Mouse (Mus musculus) embryo, embryonic 10 days (tissue): ENCODE results near the gene Prkag2.

Experiments
- DNase-seq: peaks from one replicate; pipeline ENCODE4 v3.0.0-alpha.2; 2015; ENCODE audit warnings: low spot score

The Prkag2 gene

GRCm38 (mm10) chr5:25046762-25047161 is 53.7 kb downstream of the Prkag2 start:
- DNase-seq: no peak

GRCm38 (mm10) chr5:25044007-25044406 is 56.4 kb downstream of the Prkag2 start:
- DNase-seq: no peak

GRCm38 (mm10) chr5:25041947-25042346 is 58.5 kb downstream of the Prkag2 start:
- no peak for DNase-seq

GRCm38 (mm10) chr5:25041307-25041706 is 59.1 kb downstream of the Prkag2 start:
- DNase-seq: peak; percentile 30

- no peak for DNase-seq
These were observed 59.5 kb downstream of the Prkag2 start for GRCm38 (mm10) chr5:25040903-25041302.

- no peak for DNase-seq
These were observed 61.6 kb downstream of the Prkag2 start for GRCm38 (mm10) chr5:25038827-25039226.

GRCm38 (mm10) chr5:25035391-25035790 is 65.1 kb downstream of the Prkag2 start:
- DNase-seq: no peak

- DNase-seq: no peak
These were observed 69.0 kb downstream of the Prkag2 start for GRCm38 (mm10) chr5:25031456-25031856.

- DNase-seq: no peak
These were observed 69.4 kb downstream of the Prkag2 start for GRCm38 (mm10) chr5:25031037-25031436.

GRCm38 (mm10) chr5:25030276-25030681 is 70.2 kb downstream of the Prkag2 start:
- DNase-seq: peak; percentile 47

- DNase-seq: no peak
These were observed 72.8 kb downstream of the Prkag2 start for GRCm38 (mm10) chr5:25027673-25028072.

- DNase-seq: no peak
These were observed 75.0 kb downstream of the Prkag2 start for GRCm38 (mm10) chr5:25025309-25026019.

GRCm38 (mm10) chr5:25022904-25023303 is 77.5 kb downstream of the Prkag2 start:
- peak; percentile 40 for DNase-seq

- DNase-seq: no peak
These were observed 81.2 kb downstream of the Prkag2 start for GRCm38 (mm10) chr5:25019221-25019620.

- no peak for DNase-seq
These were observed 88.3 kb downstream of the Prkag2 start for GRCm38 (mm10) chr5:25012134-25012533.

GRCm38 (mm10) chr5:25011019-25011485 is 89.4 kb downstream of the Prkag2 start:
- peak; percentile 94 for DNase-seq

- peak; percentile 93 for DNase-seq
These were observed 90.0 kb downstream of the Prkag2 start for GRCm38 (mm10) chr5:25010438-25010892.

- no peak for DNase-seq
These were observed 90.7 kb downstream of the Prkag2 start for GRCm38 (mm10) chr5:25009770-25010169.

GRCm38 (mm10) chr5:25008966-25009365 is 91.5 kb downstream of the Prkag2 start:
- no peak for DNase-seq

- DNase-seq: peak; percentile 85
These were observed 93.6 kb downstream of the Prkag2 start for GRCm38 (mm10) chr5:25006848-25007247.

- peak; percentile 24 for DNase-seq
These were observed 94.8 kb downstream of the Prkag2 start for GRCm38 (mm10) chr5:25005532-25006129.

- no peak for DNase-seq
These were observed 99.0 kb downstream of the Prkag2 start for GRCm38 (mm10) chr5:25001391-25001794.

- DNase-seq: no peak
These were observed 101.1 kb downstream of the Prkag2 start for GRCm38 (mm10) chr5:24999351-24999750.
